In genomic region chr1:38185517-38186226, GRCm38 (mm10) we compare ENCODE assay signal across 8 mouse cellular contexts. TPM values are rescaled to one million over a fixed set of nuclear protein-coding genes. Genes with fewer than 3 reads are reported as not detected.
A peak's percentile ranks its signal among the peaks of the same experiment; 100 is the strongest.
DNase-seq lines count a peak whose midpoint lies in the region; ATAC-seq and TF ChIP-seq lines count a peak whose summit lies in the region.

No protein-coding gene starts in this region.

- peak; percentile 91 for ATAC-seq in granulocyte monocyte progenitor cell, adult 5-6 weeks (replicated peaks; ENCODE audit: poor library complexity, severe bottlenecking)
- ATAC-seq in liver, postnatal 0 days = peak; percentile 55; the same call in 1 of the 2 replicates
- peak; percentile 90 for ATAC-seq in neural tube, embryonic 15.5 days (ENCODE audit: low FRiP score)

- no peaks in the 10 kb centered on the region for H3K36me3 ChIP-seq in liver, postnatal 0 days (replicated peaks; ENCODE audit: insufficient read depth, low read length)
- peaks cover 22% of the 10 kb centered on the region for H3K36me3 ChIP-seq in neural tube, embryonic 15.5 days

- TF ChIP-seq EP300 in liver, postnatal 0 days (IDR thresholded peaks at IDR 0.05; ENCODE audit: low read depth) = no peak

- peak; percentile 98 for TF ChIP-seq CTCF in liver, postnatal 0 days (IDR thresholded peaks at IDR 0.05; ENCODE audit: low read depth)

- WGBS in liver, postnatal 0 days (ENCODE audit: insufficient replicate concordance) = 52% methylated on average over 17 of the region's 17 CpGs
- WGBS in neural tube, embryonic 15.5 days = 37% methylated on average over 17 of the region's 17 CpGs

- no peak overlapping the region for H3K4me2 ChIP-seq in liver, postnatal 0 days (ENCODE audit: low read depth, low read length)
- H3K4me2 ChIP-seq in neural tube, embryonic 15.5 days = no peak overlapping the region

- H3K4me3 ChIP-seq in liver, postnatal 0 days (ENCODE audit: low read depth, low read length) = no peak overlapping the region
- H3K4me3 ChIP-seq in neural tube, embryonic 15.5 days (replicated peaks) = no peak overlapping the region

- no peaks in the 10 kb centered on the region for H3K4me1 ChIP-seq in liver, postnatal 0 days (ENCODE audit: insufficient read depth)
- peaks cover 5% of the 10 kb centered on the region for H3K4me1 ChIP-seq in neural tube, embryonic 15.5 days

- H3K27ac ChIP-seq in liver, postnatal 0 days (ENCODE audit: low read depth) = no peak overlapping the region
- 0 out of 2 replicates have a peak overlapping the region, but pooled peaks have one; percentile 24 for H3K27ac ChIP-seq in neural tube, embryonic 15.5 days (replicated peaks)

- peak; percentile 73 for DNase-seq in 416B (ENCODE audit: low read depth)
- peak; percentile 33 for DNase-seq in adrenal gland, adult 8-10 months
- DNase-seq in embryo, embryonic 11 days = peak; percentile 83
- DNase-seq in kidney, postnatal 14 days = peak; percentile 79
- peak; percentile 81 for DNase-seq in liver, postnatal 0 days
- DNase-seq in testis, postnatal 10 days (ENCODE audit: low spot score) = peak; percentile 86

- H3K9ac ChIP-seq in liver, postnatal 0 days (replicated peaks) = no peak overlapping the region
- no peak overlapping the region for H3K9ac ChIP-seq in neural tube, embryonic 15.5 days (replicated peaks)

- no peaks in the 10 kb centered on the region for H3K9me3 ChIP-seq in liver, postnatal 0 days (ENCODE audit: low read length)
- H3K9me3 ChIP-seq in neural tube, embryonic 15.5 days (replicated peaks) = no peaks in the 10 kb centered on the region

- no peaks in the 10 kb centered on the region for H3K27me3 ChIP-seq in liver, postnatal 0 days (ENCODE audit: insufficient read depth, low read length)
- no peaks in the 10 kb centered on the region for H3K27me3 ChIP-seq in neural tube, embryonic 15.5 days (replicated peaks)

RNA-seq across cellular contexts. Expression of gene Rev1, which starts 56.1 kb away (rescaled TPM):
- total RNA-seq in adrenal gland, adult 8-10 months (2022) = 10 to 100 TPM; 24.0 to 40.3 (median 30.9) TPM
- total RNA-seq in granulocyte monocyte progenitor cell, adult 5-6 weeks (2014; fragmentation: Nextera tagmentation) = 34.0 and 35.4 TPM in 2 replicates
- 41.4 and 52.3 TPM in 2 replicates for total RNA-seq in granulocyte monocyte progenitor cell, adult 5-6 weeks (2017)
- polyA plus RNA-seq in liver, postnatal 0 days (2015; fragmentation: Nextera tagmentation; extraction: Ambion mirVana) = 8.1 and 8.8 TPM in 2 replicates
- polyA plus RNA-seq in neural tube, embryonic 15.5 days (2015; fragmentation: Nextera tagmentation; extraction: Ambion mirVana) = 30.2 and 35.3 TPM in 2 replicates

Comparison
In these comparisons a context has a peak if more than half of its experiments do, and no peak if none do; other contexts are left out.
1. DNase-seq: peak in every context shown above with its lines; median percentile 86 in testis, postnatal 10 days; 83 in embryo, embryonic 11 days; 81 in liver, postnatal 0 days; 79 in kidney, postnatal 14 days; 73 in 416B; 33 in adrenal gland, adult 8-10 months.